Mouse (Mus musculus) retina, adult 2 months (tissue): ENCODE measurements around the gene Tbc1d14.
A peak's percentile ranks its signal among the peaks of the same experiment; 100 is the strongest.

Source experiments
- DNase-seq: peaks from one replicate; pipeline ENCODE4 v3.0.0-alpha.2; 2012; ENCODE audit warnings: low read depth, low spot score

Tbc1d14 gene

DNA sequence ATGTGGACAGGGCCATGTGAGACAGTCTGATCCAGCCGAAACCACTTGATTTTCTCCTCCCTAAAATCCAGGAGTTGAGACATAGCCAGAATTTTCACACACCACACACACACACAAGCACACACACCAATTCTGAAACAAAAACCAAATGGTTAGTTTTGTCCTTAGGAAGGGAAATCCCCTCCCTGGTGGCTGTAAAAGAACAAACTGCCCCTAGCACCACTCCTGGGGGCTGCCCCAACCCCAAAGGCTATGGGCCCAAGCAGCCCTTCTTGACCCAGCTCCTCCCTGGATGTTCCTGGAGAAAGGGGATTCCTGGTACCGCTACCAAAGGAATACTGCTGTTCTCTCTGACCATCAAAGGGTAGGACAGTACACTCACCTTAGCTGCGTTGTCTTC lies 16.6 kb downstream of the Tbc1d14 start:
- DNase-seq: no peak

DNA sequence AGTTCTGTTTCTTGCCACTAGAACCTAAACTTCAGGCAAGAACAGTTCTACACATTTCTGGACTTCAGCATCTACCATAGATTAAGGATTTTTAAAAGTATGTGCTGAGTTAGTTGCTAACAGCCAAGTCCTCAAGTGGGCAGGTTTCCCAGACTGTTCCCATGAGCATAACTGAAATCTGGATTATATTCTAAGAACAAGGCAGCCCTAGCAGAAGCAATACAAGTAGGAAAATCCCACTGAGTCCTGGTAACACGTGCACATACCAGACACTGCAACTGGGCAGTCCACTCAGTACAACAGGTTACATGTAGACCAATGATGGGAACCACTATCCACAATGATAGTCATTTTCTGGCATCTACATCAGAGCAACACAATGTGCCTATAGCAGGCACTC lies 17.3 kb downstream of the Tbc1d14 start:
- DNase-seq: no peak

DNA sequence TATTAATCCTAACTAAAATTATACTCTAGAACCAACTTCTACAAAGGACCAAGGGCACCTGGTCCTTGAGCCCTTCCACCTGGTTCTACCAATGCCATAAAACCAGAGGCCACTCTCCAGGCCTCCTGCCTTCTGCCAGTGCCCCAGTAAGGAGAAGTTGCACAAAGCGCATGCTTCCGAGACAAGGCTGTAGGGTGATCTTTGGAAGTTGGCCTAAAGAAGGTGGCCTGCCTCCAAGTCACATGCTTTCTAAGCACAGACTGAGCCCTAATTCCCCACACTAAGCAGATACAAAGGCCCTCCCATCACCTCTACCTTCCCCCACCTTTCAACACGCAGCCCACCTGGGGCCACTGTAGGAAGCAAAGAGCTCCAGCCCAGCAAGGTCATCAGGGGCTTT lies 17.8 kb downstream of the Tbc1d14 start:
- DNase-seq: no peak

DNA sequence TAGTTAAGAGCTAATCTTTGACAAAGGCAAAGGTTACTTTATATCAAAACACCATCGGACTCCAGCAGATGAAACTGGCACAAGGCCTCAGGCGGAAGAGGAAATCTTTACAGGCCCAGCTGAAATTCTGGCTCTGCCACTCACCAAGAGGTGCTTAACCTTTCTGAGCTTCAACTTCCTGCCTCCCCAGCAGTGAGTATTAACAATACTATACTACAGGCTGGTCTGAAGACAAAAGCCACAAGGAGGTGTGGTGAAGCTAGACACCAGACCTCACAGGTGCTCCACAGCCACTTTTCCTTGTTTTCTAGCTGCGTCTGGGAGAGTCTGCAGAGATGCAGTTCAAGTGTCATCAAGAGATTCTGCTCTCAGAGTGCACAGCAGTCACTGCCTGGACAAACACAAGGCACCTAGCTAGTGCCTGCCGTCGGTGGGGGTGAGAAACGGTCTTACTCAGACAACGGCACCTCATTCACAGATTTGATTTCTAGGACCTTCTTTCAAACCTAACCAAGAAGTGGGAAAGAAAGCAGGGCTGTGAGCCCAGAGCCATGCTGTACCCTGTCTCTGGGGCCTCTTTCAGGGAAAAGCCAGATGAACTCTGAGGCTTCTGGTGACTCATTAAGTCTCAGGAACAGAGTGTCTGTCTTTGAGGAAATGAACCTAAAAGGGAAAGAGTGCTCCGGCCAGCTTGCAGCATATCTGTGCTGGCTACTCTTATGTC lies 18.8 kb downstream of the Tbc1d14 start:
- DNase-seq: no peak

DNA sequence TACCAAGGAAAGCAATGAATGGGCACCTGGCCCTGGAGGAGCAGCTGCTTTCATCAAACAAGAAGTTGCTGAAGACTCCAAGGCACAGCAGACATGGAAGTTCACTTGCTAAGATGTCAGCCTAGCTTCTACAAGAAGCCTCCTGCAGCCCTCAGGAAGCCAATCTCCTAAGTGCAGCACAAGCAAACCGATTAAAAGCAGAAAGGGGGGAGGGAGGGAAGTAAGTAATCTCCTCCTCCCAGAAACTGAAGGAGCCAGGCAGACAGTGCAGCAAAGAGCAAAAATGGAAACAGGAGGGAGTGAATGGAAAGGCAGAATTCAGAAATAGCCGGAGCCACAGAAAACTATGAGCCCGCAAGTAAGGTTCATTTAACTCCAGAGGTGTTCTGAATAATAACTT lies 19.7 kb downstream of the Tbc1d14 start:
- DNase-seq: peak; percentile 49

DNA sequence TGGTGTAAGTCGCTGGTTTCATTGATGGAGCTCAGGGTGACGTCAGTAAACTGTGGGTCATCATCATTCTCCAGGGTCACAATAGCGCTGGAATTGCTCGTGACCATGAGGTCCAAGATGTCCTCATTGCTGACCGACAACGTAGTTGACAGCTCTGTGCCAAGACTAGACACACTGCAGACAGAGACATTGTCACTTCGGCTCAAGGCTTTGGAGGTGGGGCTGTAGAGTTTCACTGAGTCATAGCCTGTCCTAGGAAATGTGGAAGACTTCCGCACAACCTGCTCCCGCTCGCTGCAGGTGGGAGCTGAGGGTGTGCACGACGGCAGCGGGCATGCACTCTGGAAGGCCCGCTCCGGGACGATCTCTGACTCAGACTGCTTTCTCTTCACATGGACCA lies 21.7 kb downstream of the Tbc1d14 start:
- DNase-seq: no peak

DNA sequence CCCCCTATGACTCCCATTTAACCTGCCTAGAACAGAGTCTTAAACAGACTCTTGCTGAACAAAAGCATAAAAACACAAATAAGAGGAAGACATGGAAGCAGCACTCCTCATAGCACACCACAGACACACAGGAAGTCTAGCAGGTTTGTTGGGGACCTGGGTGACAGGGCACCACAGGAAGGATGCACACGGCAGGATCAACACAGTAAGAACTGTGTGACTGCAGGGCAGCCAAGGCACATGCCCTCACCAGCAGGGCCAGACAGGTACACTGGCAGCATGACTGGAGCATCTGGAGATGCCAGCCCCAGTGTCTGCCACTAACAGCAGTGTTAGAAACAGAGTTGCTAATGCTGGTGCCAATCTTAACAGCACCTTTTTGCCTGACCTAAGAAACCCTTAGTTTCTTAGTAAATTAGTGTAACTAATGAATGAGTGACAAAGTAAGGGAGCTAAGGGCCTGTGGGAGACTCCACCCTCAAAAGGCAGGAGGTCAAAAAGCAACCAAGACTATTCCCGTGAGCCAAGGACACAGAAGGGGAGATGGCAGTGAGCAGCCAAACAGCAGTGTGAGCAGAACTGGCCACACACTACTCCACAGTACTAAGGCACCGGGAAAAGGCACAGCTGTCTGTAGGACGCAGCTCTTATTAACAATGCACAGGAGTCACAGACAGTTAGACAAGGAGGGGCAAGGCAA lies 22.4 kb downstream of the Tbc1d14 start:
- no peak for DNase-seq

DNA sequence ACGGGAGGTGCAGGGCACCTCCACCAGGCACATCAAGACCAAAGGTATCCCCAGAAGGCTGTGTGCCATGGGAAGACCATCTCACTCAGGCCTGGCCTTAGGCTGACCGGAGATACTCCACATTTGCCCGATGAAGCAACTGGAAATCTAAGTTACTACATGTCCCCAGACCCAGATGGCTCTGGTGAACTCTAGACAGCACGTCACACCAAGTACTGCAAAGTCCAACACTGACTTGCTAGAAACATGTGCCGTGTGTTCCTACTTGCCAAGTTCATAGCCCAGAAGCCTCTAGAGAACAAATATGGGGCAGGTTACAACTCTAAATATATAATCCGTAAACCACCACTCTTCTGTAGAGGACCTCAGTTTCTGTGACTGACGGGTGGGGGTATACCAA lies 23.0 kb downstream of the Tbc1d14 start:
- no peak for DNase-seq

DNA sequence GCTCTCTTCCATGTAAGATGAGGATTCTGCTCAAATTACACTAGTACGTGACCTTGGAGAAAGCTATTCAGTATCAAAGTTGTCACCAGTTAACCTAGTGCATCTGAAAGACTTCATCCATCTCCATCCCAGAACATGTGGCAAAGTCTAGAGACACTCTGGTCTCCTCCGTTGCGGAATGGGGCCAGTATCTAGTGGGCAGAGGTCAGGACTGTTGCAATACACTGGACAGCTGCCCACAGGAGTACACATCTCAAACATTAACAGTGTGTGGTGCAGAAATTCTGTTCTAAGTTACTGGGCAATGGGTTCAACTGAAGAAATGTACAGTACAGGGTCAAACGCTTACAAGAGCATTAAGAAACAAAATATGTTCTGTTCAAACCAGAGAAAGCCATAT lies 25.0 kb downstream of the Tbc1d14 start:
- no peak for DNase-seq

DNA sequence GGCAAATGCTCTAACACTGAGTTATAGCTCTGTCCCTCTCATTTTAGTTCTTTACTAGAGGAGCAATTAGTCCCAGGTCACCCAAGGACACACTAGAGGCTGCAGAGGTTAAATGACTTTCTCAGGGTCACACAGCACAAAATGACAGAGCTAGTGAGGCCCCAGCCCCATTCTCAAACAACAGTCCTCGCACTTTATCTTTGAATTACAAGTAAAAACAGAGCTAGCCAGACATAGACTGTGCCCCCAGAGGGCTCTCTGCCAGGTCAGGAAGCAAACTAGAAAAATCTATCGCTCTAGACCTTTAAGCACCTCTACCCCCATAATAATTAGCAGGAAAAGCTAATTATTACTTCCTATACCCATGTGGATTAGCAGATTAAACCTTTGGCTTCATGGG lies 25.4 kb downstream of the Tbc1d14 start:
- DNase-seq: no peak

DNA sequence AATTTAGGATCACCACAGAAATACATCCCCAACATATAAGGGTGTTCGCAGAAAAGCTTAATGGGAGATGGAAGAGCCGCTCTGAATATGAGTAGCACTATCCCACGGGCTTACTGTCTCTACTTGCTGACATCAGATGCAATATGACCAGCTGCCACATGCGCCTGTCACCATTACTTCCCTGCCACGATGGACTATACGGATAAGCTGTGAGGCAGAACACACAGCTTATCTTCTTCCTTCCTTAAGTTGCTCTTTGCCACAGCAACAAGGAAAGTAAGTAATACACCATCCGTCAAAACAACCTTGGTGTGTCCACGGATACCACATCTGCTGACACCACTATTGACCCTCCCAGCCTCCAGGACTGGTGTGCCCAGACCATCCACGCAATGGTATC lies 28.5 kb downstream of the Tbc1d14 start:
- no peak for DNase-seq

DNA sequence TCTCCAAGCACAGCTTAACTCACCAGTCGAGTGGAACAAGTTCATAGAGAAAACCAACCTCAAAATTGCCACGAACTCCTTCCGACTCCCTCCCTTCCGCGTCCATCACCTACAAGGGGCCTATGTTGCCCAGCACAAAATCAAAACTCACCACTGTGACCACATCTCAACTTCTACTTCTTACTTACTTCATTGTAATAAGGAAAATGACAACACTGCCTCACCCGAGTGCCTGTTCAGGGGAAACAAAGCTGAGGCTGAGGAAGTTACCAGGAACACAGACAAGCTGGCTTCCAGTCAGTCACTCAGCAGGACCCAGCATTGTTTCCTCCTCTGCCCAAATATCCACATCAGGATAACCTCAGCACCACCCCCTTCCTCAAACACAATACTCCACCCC lies 29.3 kb downstream of the Tbc1d14 start:
- DNase-seq: no peak

DNA sequence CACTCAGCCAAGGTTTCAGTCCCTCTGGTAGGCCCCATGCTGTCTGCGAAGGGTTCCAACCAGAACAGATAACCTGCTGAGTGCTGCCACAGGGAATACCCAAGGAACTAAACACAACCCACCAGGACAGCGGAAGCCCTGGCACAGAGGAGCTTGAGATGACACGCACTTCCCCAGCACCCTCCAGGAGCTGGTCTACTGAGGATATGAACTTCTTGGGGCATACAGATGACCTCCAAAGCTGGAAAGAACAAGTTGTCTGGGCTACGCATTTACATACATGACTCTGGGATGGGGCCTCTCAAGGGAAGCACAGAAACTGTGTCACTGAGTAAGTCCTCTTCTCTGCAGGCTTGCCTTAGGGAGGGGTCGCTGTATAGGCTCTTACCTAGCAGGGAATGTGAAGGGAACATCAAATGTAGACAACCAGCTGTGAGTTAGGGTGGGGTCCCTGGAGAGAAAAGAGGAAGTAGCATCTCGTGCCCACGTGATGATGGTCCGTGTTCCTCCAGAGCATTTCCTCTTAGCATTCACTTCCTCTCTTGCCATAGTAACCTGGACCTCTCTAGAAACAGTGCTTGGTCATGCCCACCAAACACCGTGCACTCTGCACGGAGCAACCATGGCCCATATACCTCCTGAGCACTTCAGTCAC lies 30.2 kb downstream of the Tbc1d14 start:
- DNase-seq: no peak

DNA sequence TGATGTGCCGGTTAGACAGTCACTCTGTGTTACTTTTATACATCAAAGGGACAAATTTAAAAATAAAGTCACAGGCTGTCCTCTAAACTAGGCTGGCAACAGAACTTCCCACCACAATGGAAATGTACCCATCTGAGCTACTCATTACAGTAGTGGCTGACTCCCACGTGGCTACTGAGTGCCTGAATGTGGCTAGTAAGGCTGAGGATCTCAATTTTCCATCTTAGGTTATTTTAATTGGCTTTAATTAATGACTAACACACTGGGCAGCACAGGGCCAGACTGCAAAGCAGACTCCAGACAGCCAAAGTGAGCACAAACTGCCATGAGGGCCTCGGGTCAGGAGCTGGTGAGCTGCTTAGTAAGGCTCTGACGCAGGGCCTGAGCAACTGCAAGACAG lies 31.6 kb downstream of the Tbc1d14 start:
- no peak for DNase-seq

DNA sequence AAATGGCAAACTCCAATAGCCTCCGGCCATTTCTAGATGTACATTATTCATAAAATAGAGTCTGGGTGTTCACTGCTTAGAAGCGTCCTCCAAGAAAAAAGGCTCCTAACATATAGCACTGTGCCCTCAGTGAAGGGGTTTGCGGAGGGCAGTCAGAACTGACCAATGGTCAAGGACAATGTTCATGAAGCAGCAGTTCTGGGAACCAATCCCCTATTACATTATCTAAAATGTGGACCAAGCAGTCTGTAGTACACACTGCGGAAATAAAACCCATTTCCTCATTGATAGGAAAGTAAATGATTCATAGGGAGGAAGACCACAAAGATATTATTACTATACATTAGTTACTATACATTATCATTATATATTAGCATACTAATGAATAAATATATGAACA lies 32.6 kb downstream of the Tbc1d14 start:
- DNase-seq: no peak

DNA sequence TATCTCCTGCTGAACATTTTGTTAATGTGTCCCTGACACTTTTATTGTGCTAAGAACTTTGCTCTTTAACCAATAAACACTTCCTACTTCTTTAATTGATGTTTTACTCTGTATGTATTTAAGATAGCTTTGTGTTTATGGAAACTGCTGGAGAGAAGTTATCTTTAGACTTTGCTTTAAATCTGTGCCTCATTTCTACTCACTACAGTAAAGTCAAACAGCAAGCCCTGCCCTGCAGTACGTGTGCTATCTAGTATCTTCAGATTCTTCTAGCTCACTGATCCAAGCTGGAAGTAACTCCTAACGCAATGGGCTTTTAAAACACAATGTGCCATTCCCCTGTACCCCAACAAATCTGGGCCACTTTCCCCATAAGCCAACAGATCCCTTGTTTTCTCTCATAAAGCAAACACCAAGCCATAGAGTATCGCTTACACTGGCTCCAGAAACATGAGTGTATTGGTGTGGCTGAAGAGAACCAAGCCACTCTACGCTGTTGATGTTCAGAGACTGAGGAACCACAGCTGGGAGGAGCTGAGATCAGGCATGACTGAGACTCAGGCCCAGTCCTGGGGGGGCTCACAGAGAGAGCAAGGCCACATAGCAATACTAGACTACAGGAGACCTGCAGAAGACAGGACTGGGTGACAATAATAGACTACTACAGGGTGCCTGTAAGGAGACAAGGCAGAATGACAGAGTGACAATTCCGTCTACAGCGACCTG lies 33.4 kb downstream of the Tbc1d14 start:
- no peak for DNase-seq

DNA sequence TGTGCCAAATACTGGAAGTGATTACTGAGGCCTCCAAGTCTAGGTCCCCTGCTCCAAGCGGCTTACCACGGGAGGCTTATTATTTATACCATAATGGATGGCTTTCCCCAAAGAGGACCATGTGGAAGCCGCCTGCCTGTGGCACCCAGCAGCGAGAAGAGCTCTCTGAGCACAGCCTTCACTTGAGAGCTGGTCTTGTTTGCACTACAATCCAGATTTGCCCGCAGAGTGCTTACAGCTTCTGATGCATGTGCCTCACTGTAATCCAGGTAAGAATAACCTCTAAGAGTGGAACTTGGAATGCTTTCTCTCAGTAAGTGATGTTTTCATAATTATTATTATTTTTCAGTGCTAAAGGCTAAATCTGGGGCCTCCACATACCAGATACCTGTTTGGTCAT lies 34.0 kb downstream of the Tbc1d14 start:
- no peak for DNase-seq

DNA sequence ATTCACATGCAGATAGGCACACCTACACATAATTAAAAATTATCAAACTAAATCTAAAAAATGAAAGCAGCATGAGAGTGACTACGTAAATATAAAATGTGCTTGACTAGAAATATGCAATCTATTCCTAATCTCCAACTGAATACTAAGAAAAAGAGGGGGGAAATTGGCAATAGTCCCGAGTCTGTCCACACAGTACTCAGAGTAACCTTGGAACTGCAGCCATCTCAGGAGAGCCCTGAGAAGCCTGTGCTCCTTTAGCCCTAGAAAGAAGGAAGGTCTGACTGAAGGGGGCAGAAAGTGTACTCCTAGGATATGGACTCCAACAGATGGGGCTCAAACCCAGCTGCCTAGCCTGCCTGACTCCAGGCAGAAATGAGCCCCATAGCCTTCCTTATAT lies 34.5 kb downstream of the Tbc1d14 start:
- no peak for DNase-seq

DNA sequence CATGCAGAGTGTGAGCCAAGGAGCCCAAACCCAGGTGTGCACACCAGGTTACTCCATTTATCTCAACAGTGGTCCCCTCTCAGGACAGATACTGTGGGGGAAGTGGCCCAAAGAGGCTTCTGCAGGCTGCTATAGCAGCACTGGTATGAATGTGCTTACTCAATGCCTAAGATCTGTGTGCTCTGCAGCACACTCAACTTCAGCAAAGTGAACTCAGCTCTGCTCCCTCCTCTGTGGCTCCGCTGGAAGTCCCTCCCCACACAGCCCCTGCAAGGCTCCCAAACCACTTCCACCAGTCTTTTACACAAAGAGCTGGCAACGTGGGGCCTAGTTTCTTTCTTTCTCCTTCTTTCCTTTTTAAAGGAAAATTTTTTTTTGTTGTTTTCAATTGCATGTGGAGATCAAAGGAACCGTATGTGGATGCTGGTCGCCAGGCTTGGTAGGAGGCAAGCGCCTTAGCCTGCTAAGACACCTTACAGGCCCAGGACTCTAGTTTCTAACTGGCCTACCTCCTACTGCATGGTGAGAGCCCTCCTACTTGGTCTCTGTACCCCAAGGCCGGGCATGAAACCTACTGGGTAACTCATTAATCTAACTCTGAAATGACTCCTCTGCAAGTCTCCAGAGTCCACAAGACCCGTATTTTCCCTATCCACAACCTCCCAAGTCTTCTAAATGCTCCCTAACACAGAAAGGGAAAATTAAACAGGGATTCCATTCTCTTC lies 35.3 kb downstream of the Tbc1d14 start:
- no peak for DNase-seq

DNA sequence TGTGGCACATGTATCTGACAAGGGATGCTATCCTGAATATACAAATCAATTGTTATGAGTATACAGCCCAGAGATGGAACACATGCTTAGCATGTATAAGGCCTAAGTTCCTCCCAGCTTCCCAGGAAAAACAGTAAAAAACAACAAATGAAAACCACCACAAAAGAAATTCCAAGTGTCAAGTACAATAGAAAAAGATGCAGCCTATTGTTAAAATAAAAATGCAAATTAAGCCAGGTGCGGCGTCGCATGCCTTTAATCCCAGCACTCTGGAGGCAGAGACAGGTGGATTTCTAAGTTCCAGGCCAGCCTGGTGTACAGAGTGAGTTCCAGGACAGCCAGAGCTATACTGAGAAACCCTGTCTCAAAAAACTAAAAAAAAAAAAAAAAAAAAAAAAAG lies 36.2 kb downstream of the Tbc1d14 start:
- no peak for DNase-seq

DNA sequence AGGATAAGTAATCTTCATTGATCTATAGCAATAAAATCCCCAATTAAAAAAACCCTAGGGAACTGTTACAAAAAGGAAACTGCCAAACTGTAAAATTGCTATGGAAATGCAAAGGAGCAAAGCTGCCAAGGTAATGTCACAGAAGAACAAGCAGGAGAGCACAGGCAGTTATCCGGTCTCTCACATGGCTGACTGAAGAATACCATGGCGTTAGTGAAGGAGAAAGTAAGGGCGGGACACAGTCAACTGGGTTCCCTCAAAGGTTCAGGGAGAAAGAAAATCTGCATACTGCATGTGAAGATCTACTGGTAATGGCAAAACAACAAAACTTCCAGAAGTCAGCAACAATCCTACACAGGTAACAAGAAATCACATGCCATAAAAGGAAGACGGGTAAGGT lies 36.8 kb downstream of the Tbc1d14 start:
- no peak for DNase-seq

DNA sequence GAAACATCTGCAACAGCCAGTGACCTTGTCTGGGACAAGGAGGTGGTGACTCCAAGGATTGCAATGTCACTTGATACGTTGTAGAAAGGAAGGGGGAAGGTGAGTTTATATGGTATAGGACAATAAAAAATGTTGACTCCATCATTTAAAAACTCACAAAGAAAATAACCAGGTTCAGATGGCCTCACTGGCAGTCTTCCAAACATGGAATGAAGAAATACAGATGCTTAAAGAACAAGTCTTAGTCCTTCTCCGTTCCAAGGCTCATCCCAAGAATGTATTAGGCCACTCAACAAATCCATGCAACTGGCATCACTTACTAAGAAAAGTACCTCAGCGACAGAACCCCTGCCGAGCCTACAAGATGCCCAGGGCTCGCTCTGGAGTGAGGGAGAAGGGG lies 38.6 kb downstream of the Tbc1d14 start:
- no peak for DNase-seq
